8 mouse cellular contexts compared by ENCODE assay signal in the genomic region with DNA sequence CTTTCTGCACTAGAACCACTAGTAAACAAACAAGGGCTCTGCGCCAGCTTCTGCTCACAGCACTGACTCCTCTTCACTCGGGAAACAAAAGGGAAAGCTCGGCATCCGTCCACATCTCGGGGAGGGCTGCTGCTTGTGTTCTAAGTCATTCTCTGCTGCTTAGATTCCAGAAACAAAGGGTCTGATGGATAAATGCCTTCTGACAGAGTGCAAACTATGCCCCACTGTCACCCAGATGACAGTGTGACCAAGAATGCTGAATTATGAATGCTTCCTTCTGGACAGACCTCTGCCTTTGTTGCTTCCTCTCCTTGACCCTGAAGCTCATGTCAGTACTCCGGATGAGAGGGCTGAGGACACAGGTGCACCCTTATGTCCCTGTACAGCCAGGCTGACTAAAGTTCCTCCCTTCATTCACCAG.
DNase-seq lines count a peak whose midpoint lies in the region; ATAC-seq and TF ChIP-seq lines count a peak whose summit lies in the region.

No protein-coding gene starts in this region.

- H3K9me3 ChIP-seq in hindbrain, embryonic 15.5 days: no peaks in the 10 kb centered on the region

- no peak overlapping the region for H3K4me3 ChIP-seq in lung, adult 2 months (replicated peaks; ENCODE audit: extremely low read depth, low read depth, low read length)
- H3K4me3 ChIP-seq in cerebellum, adult 2 months (replicated peaks; ENCODE audit: insufficient read depth, low read depth, low read length): peak overlapping the region; percentile 33
- H3K4me3 ChIP-seq in hindbrain, embryonic 15.5 days: no peak overlapping the region

- no peak for TF ChIP-seq CTCF in lung, adult 2 months (IDR thresholded peaks at IDR 0.05; ENCODE audit: insufficient read depth, low read length)
- no peak for TF ChIP-seq CTCF in cerebellum, adult 2 months (IDR thresholded peaks at IDR 0.05; ENCODE audit: borderline replicate concordance, insufficient read depth, low read depth, low read length)

- 26% methylated on average over 6 of the region's 6 CpGs for WGBS in lung, adult 2 months
- 4% methylated on average over 6 of the region's 6 CpGs for WGBS in cerebellum, adult 2 months
- WGBS in hindbrain, embryonic 15.5 days: 17% methylated on average over 6 of the region's 6 CpGs

- H3K27me3 ChIP-seq in cerebellum, adult 2 months (ENCODE audit: control insufficient read depth, insufficient read depth, low read length): no peaks in the 10 kb centered on the region
- H3K27me3 ChIP-seq in hindbrain, embryonic 15.5 days: no peaks in the 10 kb centered on the region

- ATAC-seq in hindbrain, embryonic 15.5 days (ENCODE audit: low FRiP score, low read depth): peak; percentile 75; the same call in 1 of the 2 replicates
- ATAC-seq in granulocyte monocyte progenitor cell, adult 5-6 weeks (replicated peaks; ENCODE audit: poor library complexity, severe bottlenecking): no peak
- no peak for ATAC-seq in inflammation-experienced regulatory T-cells, adult 6 months

- DNase-seq in lung, postnatal 25 days (ENCODE audit: low spot score): peak; percentile 3
- no peak for DNase-seq in lung, adult 2 months
- DNase-seq in cerebellum, adult 2 months: peak; percentile 79 to 83
- peak; percentile 37 to 46 for DNase-seq in left cerebral cortex, postnatal 25 days (ENCODE audit: low spot score in 2 of 2)
- no peak for DNase-seq in embryo, embryonic 10 days (ENCODE audit: low spot score)

- peak overlapping the region; percentile 92 for H3K27ac ChIP-seq in cerebellum, adult 2 months (ENCODE audit: insufficient read depth, low read length)
- peak overlapping the region; percentile 22; the same call in 1 of the 2 replicates for H3K27ac ChIP-seq in hindbrain, embryonic 15.5 days (replicated peaks)

- H3K4me1 ChIP-seq in lung, adult 2 months (ENCODE audit: control insufficient read depth, insufficient read depth, low read length): peaks cover 3% of the 10 kb centered on the region; the same call in 1 of the 2 replicates
- peaks cover 7% of the 10 kb centered on the region; the same call in 1 of the 2 replicates for H3K4me1 ChIP-seq in cerebellum, adult 2 months (ENCODE audit: control insufficient read depth, insufficient read depth, low read length)
- 0 out of 2 replicates have a peak, but pooled peaks cover 8% of the 10 kb centered on the region for H3K4me1 ChIP-seq in hindbrain, embryonic 15.5 days (replicated peaks)

- no peak for TF ChIP-seq POLR2A in lung, adult 2 months (IDR thresholded peaks at IDR 0.05; ENCODE audit: borderline replicate concordance, extremely low read depth, low read depth, low read length)
- no peak for TF ChIP-seq POLR2A in cerebellum, adult 2 months (IDR thresholded peaks at IDR 0.05; ENCODE audit: borderline replicate concordance, insufficient read depth, low read length)

- H3K36me3 ChIP-seq in hindbrain, embryonic 15.5 days: no peaks in the 10 kb centered on the region

- no peak overlapping the region for H3K9ac ChIP-seq in hindbrain, embryonic 15.5 days

- intact Hi-C loops in left cerebral cortex, postnatal 25 days (cut with DNase I): no loop called here

- H3K4me2 ChIP-seq in hindbrain, embryonic 15.5 days: peak overlapping the region; percentile 18

Comparison
In these comparisons a context has a peak if more than half of its experiments do, and no peak if none do; other contexts are left out.
1. DNase-seq: peak in lung, postnatal 25 days (single experiment), cerebellum, adult 2 months (2 of 2) and left cerebral cortex, postnatal 25 days (2 of 2); none in lung, adult 2 months (single experiment) and embryo, embryonic 10 days (single experiment).